Mouse (Mus musculus) erythroid progenitor cell, adult 5-6 weeks (primary cell): ENCODE measurements around the gene Clrn3. TPM values are rescaled to one million over a fixed set of nuclear protein-coding genes. Genes with fewer than 3 reads are reported as not detected.
"Not testable (repeated sequence)": the region's sequence is repeated elsewhere in the genome, so short reads cannot be mapped to it uniquely, and the experiment has no call there.

Experiments
- ATAC-seq: replicated peaks from 2 replicates; pipeline ENCODE4 v1.8.0; 2016; ENCODE audit warnings: moderate number of reproducible peaks, mild to moderate bottlenecking, moderate TSS enrichment, inconsistent platforms; ENCODE audit not compliant: poor library complexity, low FRiP score, severe bottlenecking
- total RNA-seq, 2 experiments: library from RNA; stranded (forward) in 1 of 2; stranded (reverse) in 1 of 2; fragments of 150-400 nt in 1 of 2; fragments of 186-747, 209-891 nt in 1 of 2; gene quantifications; 2 replicates each; pipeline versions ENCODE4 v1.2.3 to v1.2.4; 2015 to 2017; ENCODE audit warnings: low replicate concordance in 2 of 2

Clrn3 gene
- total RNA-seq, 2 experiments from 2014 or later = not detected

DNA sequence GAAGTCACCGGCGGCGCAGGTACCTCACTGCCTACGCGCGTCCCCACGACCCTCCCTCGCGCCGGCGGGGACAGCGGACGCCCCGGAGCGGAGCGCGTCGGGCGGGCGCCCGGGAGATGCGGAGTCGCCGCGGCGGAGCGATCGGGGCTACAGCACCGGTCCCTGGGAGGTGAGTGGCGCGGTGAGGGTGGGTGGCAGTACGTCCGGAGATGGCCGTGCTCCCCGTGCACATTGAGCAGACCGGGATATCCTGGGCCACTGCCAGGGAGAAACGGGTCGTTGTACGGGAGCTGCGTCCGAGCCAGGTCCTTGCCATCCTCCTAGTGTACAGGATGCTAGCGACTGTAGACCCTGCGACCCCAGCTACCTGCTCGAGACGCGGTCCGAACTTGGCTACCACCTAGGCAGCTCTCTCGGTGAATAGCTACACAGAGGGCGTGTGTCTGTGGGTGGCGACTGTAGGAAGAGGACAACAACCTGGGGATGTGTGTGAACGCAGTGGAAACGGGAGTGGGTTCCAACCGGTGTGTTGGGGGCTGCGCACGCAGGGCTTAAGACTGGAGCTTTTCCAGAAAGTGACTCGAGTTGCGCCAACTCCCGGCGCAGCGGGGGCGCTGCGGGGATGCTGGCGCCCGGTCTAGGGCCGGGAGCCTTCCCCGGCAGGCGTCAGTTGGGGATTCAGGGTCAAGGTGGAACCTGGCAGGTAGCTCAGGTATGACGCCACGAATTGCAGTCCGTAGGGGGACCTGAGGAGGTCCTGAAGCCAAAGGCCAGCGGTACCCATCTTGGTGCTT, 9.7 kb upstream of the Clrn3 start:
- 0 out of 2 replicates have a peak, but pooled peaks have one; percentile 1 for ATAC-seq

DNA sequence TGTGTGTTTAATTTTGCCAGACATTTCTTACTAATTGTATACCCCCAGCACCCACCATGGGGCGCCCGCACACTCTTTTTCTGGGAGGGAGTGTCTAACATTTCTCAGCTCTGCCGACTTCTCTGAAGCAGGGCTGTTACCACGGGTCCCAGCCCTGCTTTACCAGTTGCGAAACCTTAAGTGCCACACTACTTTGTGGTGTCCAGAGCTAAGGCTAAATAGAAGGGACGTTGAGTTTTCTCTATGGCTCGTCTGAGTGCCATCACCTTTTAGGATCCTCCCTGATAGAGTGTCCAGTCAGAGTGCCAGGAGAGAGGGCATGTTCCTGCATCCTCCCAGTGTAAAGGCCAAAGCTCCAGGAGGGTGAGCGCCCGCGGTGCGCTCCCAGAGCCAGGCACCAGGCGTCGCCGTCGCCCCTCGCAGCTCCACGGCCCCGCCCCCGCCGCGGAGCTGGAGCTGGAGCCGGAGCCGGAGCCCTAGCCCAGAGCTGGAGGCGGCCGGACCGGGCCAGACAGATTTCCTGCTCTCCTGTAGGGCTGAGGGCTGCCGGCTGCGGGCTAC, 9.0 kb upstream of the Clrn3 start, which contains the start of gene Ptpre:
TSS of gene Ptpre (plus strand) at position 141 of the 561 bp plus-strand sequence.
- ATAC-seq = peak; percentile 82

DNA sequence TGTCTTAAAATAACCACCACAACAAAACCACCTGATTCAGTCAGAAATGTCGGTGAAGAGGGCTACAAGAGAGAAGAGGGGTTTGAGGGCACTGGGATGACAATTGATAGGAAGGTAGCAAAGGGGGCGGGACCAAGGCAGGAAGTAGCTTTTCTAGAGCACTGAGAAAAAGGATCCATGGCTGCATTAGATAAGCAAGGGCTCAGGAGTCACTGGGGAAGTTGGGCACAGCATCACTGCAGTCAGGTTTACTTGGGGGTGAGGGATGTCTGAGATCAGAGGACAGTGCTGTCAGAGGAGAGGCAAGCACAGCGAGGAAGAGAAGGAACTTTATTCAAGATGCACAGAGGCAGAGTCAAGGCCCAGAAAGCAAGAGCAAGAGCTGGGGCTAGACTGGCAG, 7.5 kb upstream of the Clrn3 start:
- no peak for ATAC-seq

DNA sequence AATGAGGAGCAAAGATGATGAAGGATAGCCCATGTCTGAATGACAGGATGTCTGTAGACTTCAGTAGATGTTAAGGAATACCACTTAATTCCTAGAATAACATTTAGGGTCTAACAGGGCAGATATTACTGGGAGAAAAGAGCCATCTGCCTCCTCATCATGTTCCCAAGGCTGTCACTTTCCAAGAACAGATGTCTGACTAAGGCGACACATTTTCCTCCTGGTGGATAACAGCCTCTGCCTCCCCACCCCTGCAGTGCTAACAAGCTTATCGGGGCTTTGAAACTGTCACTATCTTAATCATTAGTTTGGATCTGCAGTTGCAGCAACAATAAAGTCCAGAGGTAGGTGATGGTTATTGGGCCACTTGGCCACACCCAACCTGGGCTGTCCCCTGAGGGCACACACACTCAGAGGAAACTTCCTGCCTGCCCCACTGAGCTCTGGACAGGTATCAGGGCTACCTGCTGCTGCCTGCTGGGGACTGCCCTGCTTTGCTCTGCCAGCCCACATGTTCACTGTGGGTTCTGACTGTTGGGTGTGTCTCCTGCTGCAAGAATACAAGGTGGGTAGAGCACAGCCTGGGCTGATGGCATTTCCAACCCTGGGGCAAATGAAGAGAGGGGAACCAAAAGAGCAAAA, 6.2 kb upstream of the Clrn3 start:
- no peak for ATAC-seq

DNA sequence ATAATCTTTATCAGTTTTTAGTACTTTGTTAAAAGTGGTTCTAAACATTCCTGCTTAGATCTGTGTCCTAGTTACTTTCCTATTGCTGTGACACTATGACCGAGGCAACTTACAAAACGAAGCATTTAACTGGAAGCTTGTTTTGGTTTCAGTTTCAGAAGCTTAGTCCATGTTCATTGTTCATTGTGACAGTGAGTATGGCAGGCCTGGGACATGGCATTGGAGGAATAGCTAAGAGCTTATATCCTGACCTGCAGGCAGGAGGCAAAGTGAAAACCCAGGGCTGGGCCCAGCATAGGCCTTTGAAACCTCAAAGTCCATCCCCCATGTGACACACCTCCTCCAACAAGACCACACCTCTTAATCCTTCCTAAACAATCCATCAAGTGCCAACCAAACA, 614 bp upstream of the Clrn3 start:
- ATAC-seq = no peak

DNA sequence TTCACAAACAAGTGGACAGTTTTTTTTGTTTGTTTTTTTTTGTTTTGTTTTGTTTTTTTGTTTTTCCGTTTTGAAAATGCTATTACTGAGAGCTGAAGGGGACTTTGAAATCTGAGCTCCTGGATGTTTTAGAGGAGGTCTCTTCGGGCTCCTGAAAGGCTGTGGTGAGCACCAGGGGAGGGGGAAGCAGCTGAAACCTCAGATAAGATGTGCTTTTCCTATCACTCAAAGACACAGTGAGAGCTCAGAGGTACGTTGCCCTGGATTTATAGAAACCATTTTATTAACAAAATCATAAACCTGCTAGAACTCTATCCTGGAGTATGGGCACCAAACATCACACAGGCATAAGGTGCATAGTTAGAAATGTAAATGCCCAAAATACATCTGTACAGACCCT, 1.3 kb downstream of the Clrn3 start:
- ATAC-seq = no peak

DNA sequence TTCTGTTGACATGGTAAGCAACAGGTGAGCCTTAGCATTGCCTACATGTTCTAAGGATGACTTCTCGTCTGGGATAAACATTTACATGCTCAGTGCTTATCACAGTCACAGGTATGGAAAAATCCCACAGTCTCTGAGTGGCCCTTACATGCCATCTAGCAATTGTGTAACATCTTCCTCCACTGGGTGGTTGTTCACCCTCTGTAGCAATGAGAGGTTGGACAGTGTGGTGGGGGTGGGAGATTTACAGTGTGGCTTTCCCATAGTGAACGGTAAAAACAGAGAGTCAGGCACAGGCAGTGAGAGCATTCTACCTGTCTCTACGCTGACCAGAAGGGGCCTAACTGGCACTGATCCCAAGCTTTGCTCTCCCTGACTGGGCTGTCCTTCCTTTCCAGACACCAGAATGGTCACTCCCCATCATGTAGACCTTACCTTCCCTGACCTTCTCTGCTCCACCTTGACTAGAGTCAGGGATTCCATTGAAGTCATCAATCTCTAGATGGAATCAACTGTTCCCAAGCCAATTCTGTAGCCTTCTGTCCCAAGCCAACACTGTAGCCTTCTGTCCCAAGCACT, 1.8 kb downstream of the Clrn3 start:
- ATAC-seq = no peak

DNA sequence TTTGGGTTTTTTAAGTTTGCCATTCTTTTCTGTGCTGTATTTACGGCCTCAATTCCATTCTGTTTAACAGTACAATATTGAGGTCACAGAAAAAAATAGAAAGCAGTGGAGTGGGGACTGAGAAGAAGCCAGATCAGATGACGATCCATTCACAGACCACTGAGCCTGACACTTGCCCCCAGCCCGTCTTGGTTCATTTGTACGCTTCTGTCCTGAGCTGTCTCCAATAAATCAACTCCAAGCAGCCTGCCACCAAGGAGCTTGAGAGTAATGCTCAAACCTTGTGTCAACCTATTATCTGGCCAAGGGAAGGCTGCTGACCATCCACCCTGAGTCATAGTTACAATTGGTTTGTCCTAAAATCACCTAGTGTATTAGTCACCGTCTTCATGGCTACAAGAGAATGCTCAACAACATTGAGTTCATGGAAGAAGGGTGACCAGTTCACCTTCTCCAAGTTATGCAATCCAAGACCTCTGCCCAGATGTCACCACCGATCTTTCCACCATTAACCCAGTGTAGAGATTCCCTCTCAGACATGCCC, 4.0 kb downstream of the Clrn3 start:
- ATAC-seq = no peak

DNA sequence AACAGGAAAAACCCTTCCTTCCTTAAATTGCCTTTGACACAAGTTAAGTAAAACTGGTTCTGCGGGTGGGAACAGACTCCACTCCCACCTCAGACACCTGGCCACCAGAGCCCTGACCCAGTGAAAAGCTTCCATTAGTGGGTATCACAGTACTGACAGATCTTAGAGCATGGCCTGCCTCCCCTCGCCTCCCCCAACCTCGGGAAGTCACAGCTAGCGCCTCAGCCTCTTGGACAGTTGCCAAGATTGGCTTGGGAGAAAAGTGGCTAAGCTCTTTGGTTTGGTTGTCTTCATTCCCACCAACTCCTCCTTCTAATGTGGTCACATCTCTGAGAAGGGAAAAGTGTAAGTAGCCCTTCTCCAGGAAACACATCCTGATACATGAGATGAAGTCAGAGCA, 4.5 kb downstream of the Clrn3 start:
- ATAC-seq = no peak

DNA sequence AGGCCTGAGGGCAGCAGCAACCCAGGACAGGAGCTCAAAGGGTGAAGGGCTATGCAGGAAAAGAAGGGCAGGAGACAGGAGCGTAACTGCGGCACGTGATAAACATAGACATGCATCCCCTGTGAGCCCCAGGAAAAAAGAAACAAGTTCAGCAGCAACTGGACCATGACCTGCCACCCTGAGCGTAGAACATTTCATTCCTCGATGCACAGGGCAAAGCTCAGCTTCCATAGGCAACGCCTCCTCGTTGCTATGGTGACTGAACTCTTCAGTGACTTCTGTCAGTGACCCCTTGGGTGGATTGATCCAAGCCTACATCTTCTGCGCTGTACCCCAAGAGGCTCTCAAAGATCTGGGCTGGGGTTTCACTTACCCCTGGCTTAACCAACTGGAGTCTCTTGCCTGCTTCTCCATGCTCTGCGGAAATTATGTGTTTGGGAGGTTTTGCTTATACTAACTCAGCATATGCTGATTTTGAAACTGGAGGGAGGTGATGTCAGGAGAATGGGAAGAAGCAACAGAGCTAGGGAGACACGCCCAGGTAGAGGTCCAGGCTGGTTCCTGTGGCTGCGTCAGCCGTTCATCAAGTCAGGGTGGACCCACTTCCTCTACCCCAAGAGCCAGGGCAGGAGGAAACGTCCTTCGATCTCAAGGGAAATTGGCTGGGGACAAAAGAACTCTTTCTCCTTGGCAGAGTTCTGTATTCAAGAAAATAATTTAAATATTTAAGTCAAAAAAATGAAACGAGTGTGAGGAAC, 6.5 kb downstream of the Clrn3 start:
- no peak for ATAC-seq

DNA sequence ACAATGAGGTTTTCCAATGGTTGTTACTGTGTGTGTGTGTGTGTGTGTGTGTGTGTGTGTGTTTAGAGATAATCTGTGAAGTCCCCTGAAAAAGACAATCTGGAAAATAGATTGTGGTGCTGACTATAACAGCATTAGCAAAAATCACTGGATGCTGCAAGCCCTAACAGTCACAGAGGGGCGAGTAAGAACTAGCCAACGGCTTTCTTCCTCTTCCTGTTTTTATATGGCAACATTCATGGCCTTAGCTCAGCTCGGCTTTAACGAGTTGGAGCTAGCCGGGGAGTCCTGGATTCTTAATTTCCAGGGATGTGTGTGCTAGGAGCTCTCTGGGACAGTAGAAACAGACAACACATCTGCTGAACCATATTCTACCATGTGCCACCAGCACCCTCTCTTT, 8.2 kb downstream of the Clrn3 start:
- no peak for ATAC-seq

DNA sequence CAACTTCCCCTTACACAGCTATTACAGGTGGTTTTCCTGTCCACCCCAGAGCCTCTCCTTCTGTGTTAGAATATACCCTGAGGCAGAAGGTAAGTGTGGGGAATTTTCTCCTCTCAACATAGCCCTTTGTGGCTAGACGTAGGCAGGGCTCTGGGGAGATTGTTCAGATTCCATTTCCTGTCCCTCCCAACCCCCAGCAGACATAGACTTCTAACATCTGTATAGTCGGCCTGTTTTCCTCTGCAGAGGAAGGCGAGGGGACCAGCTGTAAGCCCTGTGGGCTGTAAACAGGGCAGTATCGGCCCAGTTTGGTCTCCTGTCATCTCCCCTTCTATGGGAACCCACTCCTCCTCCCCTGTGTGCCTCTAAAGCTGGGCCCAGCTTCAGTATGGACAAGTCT, 11.3 kb downstream of the Clrn3 start:
- ATAC-seq = no peak

DNA sequence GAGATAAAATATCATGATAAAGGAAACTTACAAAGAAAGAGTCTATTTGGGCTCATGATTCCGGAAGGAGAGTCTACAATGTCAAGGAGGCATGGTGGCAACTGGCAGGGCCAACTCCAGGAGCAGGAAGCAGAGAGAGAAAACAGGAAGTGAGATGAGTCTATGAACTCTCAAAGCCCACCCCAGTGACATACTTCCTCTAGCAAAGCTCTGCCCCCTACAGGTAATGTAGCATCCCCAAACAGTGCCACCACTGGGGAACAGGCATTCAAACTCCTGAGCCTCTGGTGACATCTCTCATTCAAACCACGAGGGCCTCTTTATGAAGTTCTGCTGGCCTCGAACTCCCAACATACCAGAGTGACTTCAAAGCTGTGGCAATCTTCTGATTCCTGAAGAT, 16.7 kb downstream of the Clrn3 start:
- ATAC-seq = no peak

DNA sequence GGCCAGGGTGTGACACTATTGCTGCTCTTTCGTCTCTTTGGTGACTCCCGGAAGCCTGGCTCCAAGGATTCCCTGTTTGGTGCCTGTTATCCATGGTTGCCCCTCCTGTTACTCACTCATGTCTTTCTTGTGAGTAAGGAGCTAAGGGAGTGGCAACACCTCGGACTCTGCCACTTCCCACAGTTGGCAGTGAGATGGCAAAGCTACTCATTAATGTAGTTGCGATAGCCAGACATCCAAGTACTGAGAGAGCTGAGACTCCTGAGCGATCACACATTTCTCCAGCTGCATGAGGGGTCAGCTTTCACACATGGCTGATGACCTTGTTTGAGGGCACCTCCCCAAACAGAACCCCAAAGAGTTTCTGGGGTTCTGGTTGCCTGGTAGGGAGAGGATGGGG, 18.0 kb downstream of the Clrn3 start:
- ATAC-seq = no peak

DNA sequence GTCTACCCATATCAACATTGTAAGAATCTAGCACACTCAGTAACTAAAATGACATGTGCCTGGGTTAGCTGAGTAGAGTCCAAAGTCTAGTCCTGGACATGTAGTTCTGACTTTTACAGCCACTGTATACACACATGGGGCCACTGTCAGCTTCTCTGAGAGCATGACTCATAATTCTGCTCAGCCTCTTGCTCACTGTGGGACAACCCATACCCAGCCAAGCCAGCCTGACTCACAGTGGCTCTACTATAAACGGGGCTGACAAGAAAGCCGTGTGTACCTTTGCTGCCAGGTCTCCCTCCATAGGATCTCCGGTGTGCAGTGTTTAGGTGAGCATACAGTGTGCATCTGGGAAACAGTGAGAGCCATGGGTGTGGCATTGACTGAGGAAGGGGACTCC, 19.2 kb downstream of the Clrn3 start:
- no peak for ATAC-seq

DNA sequence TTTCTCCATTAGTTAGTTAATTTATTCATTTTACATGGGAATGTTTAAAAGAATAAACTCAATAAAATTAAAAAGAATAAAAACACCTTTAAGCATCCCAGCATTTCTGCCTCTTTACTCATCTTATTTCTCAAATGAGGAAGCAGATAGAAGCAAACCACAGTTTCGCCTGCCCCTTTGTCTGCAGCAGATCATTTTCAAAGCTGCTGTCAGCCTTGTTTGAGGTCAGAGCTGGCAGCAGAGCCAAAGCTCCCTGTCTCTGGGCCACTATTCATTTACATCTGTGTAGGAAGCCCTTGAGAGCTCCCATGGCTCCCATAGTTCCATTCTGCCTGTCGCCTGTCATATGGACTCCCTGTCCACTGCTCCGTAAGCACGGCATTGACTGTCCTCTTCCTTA, 19.9 kb downstream of the Clrn3 start:
- ATAC-seq = no peak

DNA sequence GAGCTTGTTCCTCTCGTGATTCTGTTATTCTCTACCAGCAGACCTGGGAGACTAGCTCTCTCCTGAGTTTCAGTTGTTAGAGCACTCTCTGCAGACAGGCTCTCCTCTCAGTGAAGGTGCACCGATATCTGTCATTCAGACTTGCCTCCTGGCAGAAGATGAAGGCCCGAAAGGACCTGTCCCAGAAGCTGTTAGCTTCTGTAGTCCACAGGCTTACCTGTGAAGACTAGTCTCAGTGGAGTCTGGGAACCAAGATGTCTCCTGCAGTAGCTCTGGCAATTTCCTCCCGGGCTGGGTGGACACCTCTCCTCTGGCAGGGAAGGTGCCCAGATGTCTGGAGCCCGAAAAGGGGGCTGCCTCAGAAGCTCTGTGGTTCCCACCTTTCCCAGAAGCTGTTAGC, 21.9 kb downstream of the Clrn3 start:
- not testable (repeated sequence) for ATAC-seq

DNA sequence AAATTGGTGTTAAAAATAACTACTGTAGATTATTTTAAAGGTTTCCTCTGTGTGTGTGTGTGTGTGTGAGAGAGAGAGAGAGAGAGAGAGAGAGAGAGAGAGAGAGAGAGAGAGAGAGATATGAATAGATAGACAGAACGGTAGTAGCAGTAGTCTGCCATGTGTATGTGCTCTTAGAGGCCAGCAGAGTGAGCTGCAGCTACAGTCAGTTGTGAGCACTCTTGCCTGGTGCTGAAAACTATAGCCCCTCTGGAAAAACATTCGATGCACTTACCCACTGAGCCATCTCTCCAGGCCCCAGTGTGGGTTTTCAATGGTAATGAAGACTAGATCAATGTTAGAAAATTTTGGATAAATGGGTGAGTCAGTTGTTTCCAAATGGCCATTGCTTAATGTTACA, 29.1 kb downstream of the Clrn3 start:
- no peak for ATAC-seq

DNA sequence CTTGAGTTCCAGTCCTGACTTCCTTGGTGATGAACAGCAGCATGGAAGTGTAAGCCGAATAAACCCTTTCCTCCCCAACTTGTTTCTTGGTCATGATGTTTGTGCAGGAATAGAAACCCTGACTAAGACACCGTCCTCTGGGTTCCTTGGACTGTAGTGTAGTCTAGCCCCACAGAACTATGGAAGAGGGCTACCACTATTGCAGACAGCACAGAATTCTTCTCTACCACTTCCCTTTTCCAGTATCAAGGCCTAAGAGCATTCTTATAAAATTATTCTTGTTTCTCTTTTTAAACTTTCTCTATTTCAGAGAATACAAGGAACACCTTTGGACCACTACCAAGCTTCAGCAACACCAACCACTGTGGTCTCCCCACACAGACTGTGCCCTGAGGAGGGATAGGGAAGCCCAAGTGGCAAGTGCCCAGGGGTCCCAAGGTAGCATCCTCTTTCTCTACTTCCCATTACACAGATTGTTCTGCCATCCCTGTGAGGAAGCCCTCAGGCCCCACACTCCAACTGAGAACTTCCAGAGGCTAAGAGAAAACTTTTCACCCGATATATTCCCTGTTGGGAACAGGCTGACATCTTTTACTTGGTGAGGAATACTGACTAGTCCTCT, 29.8 kb downstream of the Clrn3 start:
- no peak for ATAC-seq
